Mouse (Mus musculus): Measurements from ENCODE around the gene Hmgb2.

DNA sequence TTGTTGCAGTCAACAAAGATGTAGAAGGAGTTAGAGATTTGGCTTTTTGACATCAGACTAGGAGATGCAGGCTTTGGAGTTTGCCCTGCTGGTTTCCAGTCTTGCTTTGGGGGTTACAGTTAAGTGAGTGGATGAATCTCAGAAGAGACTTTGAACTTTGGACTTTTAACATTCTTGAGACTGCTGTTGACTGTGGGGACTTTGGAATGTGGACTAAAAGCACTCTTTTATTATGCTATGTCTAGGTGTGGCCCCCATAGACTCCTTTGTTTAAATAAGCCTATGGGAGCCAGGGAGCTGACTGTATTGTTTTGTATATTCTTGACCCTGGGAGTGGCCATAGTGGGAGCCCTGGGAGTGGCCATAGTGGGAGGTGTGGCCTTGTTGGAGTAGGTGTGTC is 21.8 kb upstream of the Hmgb2 start:
- TF ChIP-seq CTCF (IDR thresholded peaks at IDR 0.05; ENCODE audit: borderline replicate concordance, insufficient read depth, low read length) (no peak), POLR2A (IDR thresholded peaks at IDR 0.05; ENCODE audit: low read depth, low read length) (no peak)
